Mouse (Mus musculus): ENCODE data around the gene Plcd3. TPM values are rescaled to one million over a fixed set of nuclear protein-coding genes. Genes with fewer than 3 reads are reported as not detected.

Gene Plcd3
- total and polyA plus RNA-seq, 3 experiments: 2.0 to 2.6 TPM; not detected in 1

GRCm38 (mm10) chr11:103054798-103055197 lies 46.7 kb downstream of the Plcd3 start:
- DNase-seq (ENCODE audit: low read depth, low spot score): peak; percentile 90
- Histone ChIP-seq H3K27ac (ENCODE audit: control insufficient read depth, low read depth, low read length) (no peak overlapping the region), H3K36me3 (ENCODE audit: control insufficient read depth in 1 of 2, insufficient read depth in 2 of 2, low read length in 2 of 2) (peaks cover 0 to 27% of the 10 kb centered on the region in 2 experiments; a peak in 2 of 4 replicates), H3K9ac (ENCODE audit: control insufficient read depth, low read depth, low read length, poor library complexity, severe bottlenecking) (no peak overlapping the region), H3K4me3 (ENCODE audit: control insufficient read depth in 1 of 2, insufficient read depth in 1 of 2, low read depth in 2 of 2, low read length in 2 of 2) (no peak overlapping the region), H3K27me3 (ENCODE audit: control insufficient read depth in 1 of 2, insufficient read depth in 2 of 2, low read length in 2 of 2) (no peaks in the 10 kb centered on the region), H3K4me1 (ENCODE audit: control insufficient read depth in 1 of 2, insufficient read depth in 2 of 2, low read length in 2 of 2) (no peaks in the 10 kb centered on the region), H3K79me2 (ENCODE audit: control insufficient read depth, insufficient read depth, low read length, poor library complexity) (no peaks in the 10 kb centered on the region; the same call in 1 of the 2 replicates), H3K9me3 (replicated peaks; ENCODE audit: insufficient read depth, low read length) (no peaks in the 10 kb centered on the region)
- TF ChIP-seq MAFK (IDR thresholded peaks at IDR 0.05; ENCODE audit: borderline replicate concordance, low read depth, low read length) (no peak), GABPA (IDR thresholded peaks at IDR 0.05; ENCODE audit: low read depth, low read length) (no peak), SMC3 (IDR thresholded peaks at IDR 0.05; ENCODE audit: low read depth, low read length) (peak; percentile 80), BHLHE40 (IDR thresholded peaks at IDR 0.05; ENCODE audit: borderline replicate concordance, low read depth, low read length) (no peak), CTCF (IDR thresholded peaks at IDR 0.05 in 2 of 3, conservative IDR thresholded peaks at IDR 0.05 in 1 of 3; ENCODE audit: control insufficient read depth in 1 of 3, insufficient read depth in 1 of 3, low read depth in 2 of 3, low read length in 3 of 3, poor library complexity in 1 of 3, severe bottlenecking in 1 of 3) (peak; percentile 58 to 91 (median 86)), RAD21 (IDR thresholded peaks at IDR 0.05; ENCODE audit: low read depth, low read length) (peak; percentile 63), MYC (IDR thresholded peaks at IDR 0.05; ENCODE audit: low read depth, low read length) (no peak), UBTF (IDR thresholded peaks at IDR 0.05; ENCODE audit: borderline replicate concordance, insufficient read depth, low read depth, low read length) (no peak), TBP (IDR thresholded peaks at IDR 0.05; ENCODE audit: low read depth, low read length) (no peak), POLR2A (IDR thresholded peaks at IDR 0.05; ENCODE audit: control insufficient read depth in 1 of 2, insufficient read depth in 1 of 2, low read depth in 1 of 2, low read length in 2 of 2, poor library complexity in 1 of 2) (no peak), NELFE (IDR thresholded peaks at IDR 0.05; ENCODE audit: low read depth, low read length) (no peak), ZC3H11A (IDR thresholded peaks at IDR 0.05; ENCODE audit: low read depth, low read length) (peak; percentile 36; the same call in 1 of the 2 replicates), SIN3A (IDR thresholded peaks at IDR 0.05; ENCODE audit: low read length) (0 out of 2 replicates have a peak, but pooled peaks have one; percentile 12)

- H3K27ac ChIP-seq (ENCODE audit: control insufficient read depth, low read depth, low read length): no peak overlapping the region
Measured at GRCm38 (mm10) chr11:103053191-103054076, 48.0 kb downstream of the Plcd3 start.

More at GRCm38 (mm10) chr11:103053191-103054076, 48.0 kb downstream of the Plcd3 start:
- Histone ChIP-seq H3K27me3 (ENCODE audit: control insufficient read depth in 1 of 2, insufficient read depth in 2 of 2, low read length in 2 of 2) (no peaks in the 10 kb centered on the region), H3K4me3 (ENCODE audit: control insufficient read depth in 1 of 2, insufficient read depth in 1 of 2, low read depth in 2 of 2, low read length in 2 of 2) (no peak overlapping the region), H3K4me1 (ENCODE audit: control insufficient read depth in 1 of 2, insufficient read depth in 2 of 2, low read length in 2 of 2) (no peaks in the 10 kb centered on the region), H3K79me2 (ENCODE audit: control insufficient read depth, insufficient read depth, low read length, poor library complexity) (no peaks in the 10 kb centered on the region; the same call in 1 of the 2 replicates), H3K9me3 (replicated peaks; ENCODE audit: insufficient read depth, low read length) (no peaks in the 10 kb centered on the region), H3K36me3 (ENCODE audit: control insufficient read depth in 1 of 2, insufficient read depth in 2 of 2, low read length in 2 of 2) (peaks cover 0 to 23% of the 10 kb centered on the region in 2 experiments; a peak in 2 of 4 replicates), H3K9ac (ENCODE audit: control insufficient read depth, low read depth, low read length, poor library complexity, severe bottlenecking) (no peak overlapping the region)
- no peak for DNase-seq (ENCODE audit: low read depth, low spot score)
- TF ChIP-seq ELF1 (IDR thresholded peaks at IDR 0.05; ENCODE audit: low read depth, low read length) (no peak), JUND (IDR thresholded peaks at IDR 0.05; ENCODE audit: low read depth, low read length) (no peak), TBP (IDR thresholded peaks at IDR 0.05; ENCODE audit: low read depth, low read length) (no peak), POLR2A (IDR thresholded peaks at IDR 0.05; ENCODE audit: control insufficient read depth in 1 of 2, insufficient read depth in 1 of 2, low read depth in 1 of 2, low read length in 2 of 2, poor library complexity in 1 of 2) (no peak), CTCF (IDR thresholded peaks at IDR 0.05 in 2 of 3, conservative IDR thresholded peaks at IDR 0.05 in 1 of 3; ENCODE audit: control insufficient read depth in 1 of 3, insufficient read depth in 1 of 3, low read depth in 2 of 3, low read length in 3 of 3, poor library complexity in 1 of 3, severe bottlenecking in 1 of 3) (no peak)
